Mouse (Mus musculus) midbrain, embryonic 14.5 days (tissue): ENCODE measurements around the gene Mical2. TPM values are rescaled to one million over a fixed set of nuclear protein-coding genes. Genes with fewer than 3 reads are reported as not detected.

ENCODE experiments used
- ATAC-seq: fragments of 200-750 bp; cut with Nextera tagmentation; 2 replicates; pipeline ENCODE4 v1.8.0; 2017; ENCODE audit warnings: moderate number of reproducible peaks, moderate library complexity; ENCODE audit not compliant: low FRiP score, low TSS enrichment
- DNase-seq: peaks from one replicate; pipeline ENCODE4 v3.0.0-alpha.2; 2015
- H3K27ac ChIP-seq: fragments of 300-500 bp; sonication (generic); replicated peaks from 2 replicates; pipeline ENCODE4 v1.5.1; 2014; ENCODE audit warnings: mild to moderate bottlenecking, low read depth, low read length, moderate library complexity
- H3K27me3 ChIP-seq: fragments of 300-500 bp; sonication (generic); 2 replicates; pipeline ENCODE4 v1.6.1; 2014; ENCODE audit warnings: low read length, control low read depth, mixed read lengths; ENCODE audit not compliant: control insufficient read depth, insufficient read depth
- H3K36me3 ChIP-seq: fragments of 300-500 bp; sonication (generic); 2 replicates; pipeline ENCODE4 v1.6.1; 2014; ENCODE audit warnings: low read length, control low read depth; ENCODE audit not compliant: control insufficient read depth, insufficient read depth
- H3K4me1 ChIP-seq: fragments of 300-500 bp; sonication (generic); 2 replicates; pipeline ENCODE4 v1.6.1; 2014; ENCODE audit warnings: mild to moderate bottlenecking, antibody characterized with exemption, low read length, control low read depth; ENCODE audit not compliant: control insufficient read depth, insufficient read depth
- H3K4me2 ChIP-seq: fragments of 300-500 bp; sonication (generic); 2 replicates; pipeline ENCODE4 v1.6.1; 2014; ENCODE audit warnings: mild to moderate bottlenecking, low read length, moderate library complexity
- H3K4me3 ChIP-seq: fragments of 300-500 bp; sonication (generic); replicated peaks from 2 replicates; pipeline ENCODE4 v1.5.1; 2014; ENCODE audit warnings: low read depth, low read length
- H3K9ac ChIP-seq: fragments of 300-500 bp; sonication (generic); replicated peaks from 2 replicates; pipeline ENCODE4 v1.6.1; 2014; ENCODE audit warnings: mild to moderate bottlenecking, low read length, moderate library complexity
- H3K9me3 ChIP-seq: fragments of 300-500 bp; sonication (generic); 2 replicates; pipeline ENCODE4 v1.6.1; 2016; ENCODE audit warnings: low read length, control low read depth, mixed read lengths; ENCODE audit not compliant: control insufficient read depth
- WGBS: fragments of 180-500 bp; shearing (Covaris S2); extraction: QIAGEN DNeasy Blood & Tissue Kit; methylation state at CpG from one replicate; pipeline ENCODE4 v1.1.7; 2014; 5-methylcytosine and 5-hydroxymethylcytosine counted together
- polyA plus RNA-seq: library from polyadenylated mRNA; unstranded; fragments of >200 nt; fragmentation: Nextera tagmentation; extraction: Ambion mirVana; gene quantifications from 2 replicates; pipeline ENCODE4 v1.2.1, GENCODE M21; 2014

The Mical2 gene
- polyA plus RNA-seq, 1 experiment from 2014 or later, result 1.6 TPM

DNA sequence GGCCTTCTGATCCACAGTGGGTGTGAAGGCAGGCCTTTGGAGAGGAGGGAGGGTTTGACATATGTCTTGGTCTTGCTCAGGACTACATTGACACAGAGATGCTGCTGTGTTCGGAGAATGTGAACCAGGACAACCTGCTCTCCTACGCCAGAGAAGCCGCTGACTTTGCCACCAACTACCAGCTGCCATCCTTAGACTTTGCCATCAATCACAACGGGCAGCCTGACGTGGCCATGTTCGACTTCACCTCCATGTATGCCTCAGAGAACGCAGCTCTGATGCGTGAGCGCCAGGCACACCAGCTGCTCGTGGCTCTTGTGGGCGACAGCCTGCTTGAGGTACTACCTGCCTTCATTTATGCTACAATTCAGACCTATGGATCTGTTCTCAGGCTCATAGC is 92.7 kb downstream of the Mical2 start:
- 95% methylated on average over 11 of the region's 11 CpGs for WGBS
- ATAC-seq (no peak), DNase-seq (no peak)
- H3K9me3 ChIP-seq, result no peaks in the 10 kb centered on the region
- H3K36me3 ChIP-seq, result no peaks in the 10 kb centered on the region
- H3K4me2 ChIP-seq, result no peak overlapping the region
- no peak overlapping the region for H3K9ac ChIP-seq
- no peak overlapping the region for H3K27ac ChIP-seq
- H3K27me3 ChIP-seq, result no peaks in the 10 kb centered on the region
- H3K4me1 ChIP-seq, result peaks cover 3% of the 10 kb centered on the region; the same call in 1 of the 2 replicates
- no peak overlapping the region for H3K4me3 ChIP-seq

DNA sequence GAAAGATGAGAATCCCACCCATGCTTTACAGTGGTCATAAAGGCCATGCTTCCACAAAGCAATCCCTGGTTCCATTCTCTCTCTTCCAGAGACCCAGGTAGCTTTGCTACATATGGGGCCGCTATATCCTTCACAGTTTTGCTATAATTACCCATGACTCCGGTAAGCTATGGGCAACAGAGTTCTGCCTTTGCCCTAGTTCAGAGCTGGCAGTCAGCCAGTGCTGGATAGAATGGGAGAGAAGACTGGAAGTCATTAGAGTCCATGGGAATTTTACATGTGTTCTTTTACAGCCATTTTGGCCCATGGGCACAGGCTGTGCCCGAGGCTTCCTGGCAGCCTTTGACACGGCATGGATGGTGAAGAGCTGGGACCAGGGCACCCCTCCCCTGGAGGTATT is 93.8 kb downstream of the Mical2 start:
- H3K4me1 ChIP-seq, result no peaks in the 10 kb centered on the region
- H3K27ac ChIP-seq, result no peak overlapping the region
- no peaks in the 10 kb centered on the region for H3K27me3 ChIP-seq
- H3K4me3 ChIP-seq, result no peak overlapping the region
- no peak overlapping the region for H3K4me2 ChIP-seq
- no peaks in the 10 kb centered on the region for H3K9me3 ChIP-seq
- DNase-seq (peak; percentile 20), ATAC-seq (no peak)
- H3K36me3 ChIP-seq, result no peaks in the 10 kb centered on the region
- H3K9ac ChIP-seq, result no peak overlapping the region
- 84% methylated on average over 4 of the region's 4 CpGs for WGBS

DNA sequence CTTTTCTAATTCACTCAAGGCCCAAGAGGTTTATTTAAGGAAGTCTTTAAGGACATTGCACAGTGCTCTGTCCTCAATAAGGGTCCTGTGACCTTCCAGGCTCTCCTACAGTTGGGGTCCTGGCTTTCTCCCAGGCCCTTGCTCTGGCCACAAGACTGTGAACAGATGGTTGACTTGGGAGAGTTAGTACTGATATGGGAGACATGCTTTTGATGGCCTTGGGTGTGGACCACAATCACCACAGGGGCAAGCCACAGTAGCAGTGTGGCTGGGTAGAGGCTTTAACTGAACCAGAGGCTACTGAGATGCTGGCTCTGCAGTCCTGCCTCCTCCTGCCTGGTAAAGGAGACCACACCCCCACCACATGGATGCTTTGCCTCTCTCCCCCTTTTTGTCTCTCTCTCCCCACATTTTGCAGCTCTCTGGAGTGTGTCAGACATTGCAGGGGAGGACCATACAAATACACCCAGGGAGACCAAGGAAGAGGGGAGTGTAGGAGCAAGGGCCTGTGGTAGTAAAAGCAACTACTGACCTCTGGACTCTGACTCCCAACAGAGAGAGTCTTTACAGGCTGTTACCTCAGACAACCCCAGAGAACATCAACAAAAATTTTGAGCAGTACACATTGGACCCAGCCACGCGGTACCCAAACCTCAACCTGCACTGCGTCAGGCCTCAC is 94.5 kb downstream of the Mical2 start:
- Histone ChIP-seq H3K4me3 (no peak overlapping the region), H3K4me2 (no peak overlapping the region), H3K9me3 (no peaks in the 10 kb centered on the region), H3K27me3 (no peaks in the 10 kb centered on the region), H3K9ac (no peak overlapping the region), H3K4me1 (no peaks in the 10 kb centered on the region), H3K27ac (no peak overlapping the region), H3K36me3 (no peaks in the 10 kb centered on the region)
- WGBS, result 93% methylated on average over 3 of the region's 3 CpGs
- ATAC-seq (no peak), DNase-seq (no peak)

DNA sequence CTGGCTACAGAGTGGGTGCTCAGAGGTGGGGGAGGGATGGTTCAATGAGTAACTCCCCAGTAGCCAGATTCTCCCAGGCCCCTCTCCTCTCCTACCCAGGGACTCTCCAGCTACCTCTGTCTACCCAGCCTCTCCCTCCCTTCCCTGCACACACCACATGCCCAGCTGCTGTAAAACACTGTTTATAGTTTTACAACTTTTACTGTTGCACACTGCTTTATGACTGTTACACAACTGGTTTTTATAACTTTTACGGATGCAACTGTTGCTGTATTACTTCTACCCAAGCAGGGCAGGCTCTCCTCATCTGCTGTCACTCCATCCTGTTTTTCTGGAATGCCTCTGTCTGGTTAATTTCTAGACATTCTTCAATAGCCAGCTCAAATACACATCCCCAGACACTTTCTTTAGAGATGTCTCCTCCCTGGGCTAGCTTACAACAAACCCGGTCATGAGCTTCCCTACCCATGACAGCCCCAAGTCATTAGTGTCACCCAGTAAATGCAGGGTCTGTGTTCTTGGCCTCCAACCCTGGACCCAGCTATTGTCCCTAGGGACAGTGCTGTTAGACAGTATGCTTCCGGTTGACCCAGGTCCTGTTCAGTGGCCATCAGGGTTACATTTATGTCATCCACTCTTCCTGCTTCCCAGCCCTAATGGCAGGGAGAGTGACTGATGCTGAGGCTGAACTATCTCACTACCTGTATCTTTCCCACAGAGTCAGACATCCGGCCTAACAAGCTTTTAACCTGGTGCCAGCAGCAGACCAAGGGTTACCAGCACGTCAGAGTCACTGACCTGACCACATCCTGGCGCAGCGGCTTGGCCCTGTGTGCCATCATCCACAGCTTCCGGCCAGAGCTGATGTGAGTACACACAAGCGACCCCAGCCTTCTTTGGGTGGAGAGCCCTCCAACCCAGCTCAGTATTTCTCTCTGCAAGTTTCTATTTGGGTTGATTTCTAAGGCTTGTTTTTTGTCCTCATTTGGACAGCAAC is 96.4 kb downstream of the Mical2 start:
- DNase-seq, result no peak
- no peak for ATAC-seq
- Histone ChIP-seq H3K9me3 (no peaks in the 10 kb centered on the region), H3K9ac (no peak overlapping the region), H3K4me3 (no peak overlapping the region), H3K27ac (no peak overlapping the region), H3K4me2 (no peak overlapping the region), H3K36me3 (no peaks in the 10 kb centered on the region), H3K27me3 (no peaks in the 10 kb centered on the region), H3K4me1 (no peaks in the 10 kb centered on the region)
- WGBS, result 88% methylated on average over 9 of the region's 9 CpGs

DNA sequence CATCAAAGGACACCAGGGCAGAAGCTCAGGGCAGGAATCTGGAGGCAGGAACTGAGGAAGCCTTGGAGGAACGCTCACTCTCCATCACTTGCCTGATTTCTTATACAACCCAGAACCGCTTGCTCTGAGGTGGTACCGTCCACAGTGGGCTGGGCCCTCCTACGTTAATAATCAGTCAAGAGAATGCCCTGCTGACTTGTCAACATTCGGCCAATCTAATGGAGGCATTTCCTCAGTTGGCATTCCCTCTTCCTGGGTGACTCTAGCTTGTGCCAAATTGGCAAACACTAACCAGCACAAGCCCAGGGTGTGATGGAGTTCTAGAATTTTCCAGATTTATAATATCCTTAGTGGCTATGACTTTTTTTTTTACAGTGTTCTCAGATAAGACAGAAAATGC is 98.9 kb downstream of the Mical2 start:
- H3K27ac ChIP-seq, result no peak overlapping the region
- DNase-seq (no peak), ATAC-seq (no peak)
- H3K4me2 ChIP-seq, result no peak overlapping the region
- no peak overlapping the region for H3K4me3 ChIP-seq
- H3K9ac ChIP-seq, result no peak overlapping the region
- no peaks in the 10 kb centered on the region for H3K4me1 ChIP-seq
- no peaks in the 10 kb centered on the region for H3K27me3 ChIP-seq
- no peaks in the 10 kb centered on the region for H3K9me3 ChIP-seq
- 94% methylated on average over 5 of the region's 5 CpGs for WGBS
- H3K36me3 ChIP-seq, result no peaks in the 10 kb centered on the region

- H3K9ac ChIP-seq, result no peak overlapping the region
- no peaks in the 10 kb centered on the region for H3K36me3 ChIP-seq
- H3K4me1 ChIP-seq, result no peaks in the 10 kb centered on the region
- no peak for DNase-seq
- no peak for ATAC-seq
- no peak overlapping the region for H3K4me2 ChIP-seq
- WGBS, result 56% methylated on average over 4 of the region's 4 CpGs
- H3K9me3 ChIP-seq, result no peaks in the 10 kb centered on the region
- no peak overlapping the region for H3K27ac ChIP-seq
- no peaks in the 10 kb centered on the region for H3K27me3 ChIP-seq
- no peak overlapping the region for H3K4me3 ChIP-seq
These were observed 101.2 kb downstream of the Mical2 start for GRCm38 (mm10) chr7:112326852-112327251.

GRCm38 (mm10) chr7:112328969-112329368 is 103.3 kb downstream of the Mical2 start:
- no peaks in the 10 kb centered on the region for H3K4me1 ChIP-seq
- no peak overlapping the region for H3K4me3 ChIP-seq
- no peak overlapping the region for H3K9ac ChIP-seq
- H3K36me3 ChIP-seq, result no peaks in the 10 kb centered on the region
- DNase-seq, result peak; percentile 58
- H3K4me2 ChIP-seq, result no peak overlapping the region
- no peak overlapping the region for H3K27ac ChIP-seq
- ATAC-seq, result no peak
- 31% methylated on average over 1 of the region's 1 CpGs for WGBS
- H3K9me3 ChIP-seq, result no peaks in the 10 kb centered on the region
- no peaks in the 10 kb centered on the region for H3K27me3 ChIP-seq

- Histone ChIP-seq H3K4me2 (no peak overlapping the region), H3K4me1 (no peaks in the 10 kb centered on the region), H3K9me3 (no peaks in the 10 kb centered on the region), H3K4me3 (no peak overlapping the region), H3K27ac (no peak overlapping the region), H3K27me3 (no peaks in the 10 kb centered on the region), H3K36me3 (no peaks in the 10 kb centered on the region), H3K9ac (no peak overlapping the region)
- DNase-seq (no peak), ATAC-seq (no peak)
- 79% methylated on average over 7 of the region's 7 CpGs for WGBS
These were observed 103.8 kb downstream of the Mical2 start for GRCm38 (mm10) chr7:112329496-112329895.
